Mouse (Mus musculus) CH12.LX (cell line): ENCODE measurements around the gene Dab1. TPM values are rescaled to one million over a fixed set of nuclear protein-coding genes. Genes with fewer than 3 reads are reported as not detected.

ENCODE experiments used
- DNase-seq: peaks from one replicate; pipeline ENCODE4 v3.0.0-alpha.2; 2013; ENCODE audit errors: extremely low read depth
- H3K27ac ChIP-seq: 2 replicates; pipeline ENCODE4 v1.5.1; 2012; ENCODE audit warnings: low read depth, mild to moderate bottlenecking, control low read depth, moderate library complexity; ENCODE audit not compliant: insufficient read depth
- H3K27me3 ChIP-seq: replicated peaks from 2 replicates; pipeline ENCODE3; 2012; ENCODE audit warnings: inconsistent platforms
- H3K36me3 ChIP-seq, 2 experiments: replicated peaks in 1 of 2; 2 replicates each; pipeline versions ENCODE3 to v1.6.1; 2012; ENCODE audit warnings: inconsistent platforms in 1 of 2, low read length in 1 of 2, mild to moderate bottlenecking in 1 of 2, mixed read lengths in 1 of 2, moderate library complexity in 1 of 2; ENCODE audit not compliant: control insufficient read depth in 1 of 2, insufficient read depth in 1 of 2
- H3K4me1 ChIP-seq, 2 experiments: 2 replicates each; pipeline ENCODE4 v1.6.1; 2012; ENCODE audit warnings: inconsistent platforms in 1 of 2, moderate library complexity in 1 of 2; ENCODE audit not compliant: insufficient read depth in 2 of 2, control insufficient read depth in 1 of 2
- H3K4me2 ChIP-seq: 2 replicates; pipeline ENCODE4 v1.6.1; 2012; ENCODE audit warnings: low read depth, mild to moderate bottlenecking, control low read depth; ENCODE audit not compliant: poor library complexity, insufficient read depth, severe bottlenecking
- H3K4me3 ChIP-seq, 3 experiments: fragments of 150-350 bp in 1 of 3; sonication (generic) in 1 of 3; replicated peaks in 1 of 3; 2 replicates each; pipeline versions ENCODE3 to v1.5.1; 2011 to 2012; ENCODE audit warnings: low read depth in 2 of 3, low read length in 2 of 3, mild to moderate bottlenecking in 2 of 3, moderate library complexity in 2 of 3, control low read depth in 1 of 3, improper control_type of control experiment in 1 of 3, inconsistent platforms in 1 of 3, mixed read lengths in 1 of 3; ENCODE audit not compliant: poor library complexity in 1 of 3
- H3K79me2 ChIP-seq: replicated peaks from 2 replicates; pipeline ENCODE4 v1.6.1; 2012; ENCODE audit warnings: mild to moderate bottlenecking, moderate library complexity; ENCODE audit not compliant: control insufficient read depth, poor library complexity, insufficient read depth, severe bottlenecking; ENCODE audit errors: extremely low read depth
- H3K9ac ChIP-seq: 2 replicates; pipeline ENCODE4 v1.6.1; 2012; ENCODE audit warnings: low read depth, mild to moderate bottlenecking, control low read depth, moderate library complexity; ENCODE audit not compliant: insufficient read depth
- H3K9me3 ChIP-seq: replicated peaks from 2 replicates; pipeline ENCODE3; 2012; ENCODE audit warnings: low read length, inconsistent platforms, mixed read lengths
- CHD1 ChIP-seq: IDR thresholded peaks from 2 replicates; pipeline ENCODE4 v1.6.1; 2012; ENCODE audit warnings: low read depth, low read length, improper control_type of control experiment, inconsistent platforms
- CHD2 ChIP-seq: IDR thresholded peaks from 2 replicates; pipeline ENCODE4 v1.6.1; 2011; ENCODE audit warnings: low read length, improper control_type of control experiment
- E2F4 ChIP-seq: IDR thresholded peaks from 2 replicates; pipeline ENCODE4 v1.6.1; 2011; ENCODE audit warnings: low read depth, low read length, improper control_type of control experiment; ENCODE audit not compliant: insufficient replicate concordance
- EP300 ChIP-seq: IDR thresholded peaks from 2 replicates; pipeline ENCODE4 v1.6.1; 2011; ENCODE audit warnings: low read length, improper control_type of control experiment
- GABPA ChIP-seq: IDR thresholded peaks from 2 replicates; pipeline ENCODE4 v1.6.1; 2012; ENCODE audit warnings: low read depth, low read length, improper control_type of control experiment, inconsistent platforms; ENCODE audit not compliant: insufficient replicate concordance
- IRF4 ChIP-seq: IDR thresholded peaks from 2 replicates; pipeline ENCODE4 v1.6.1; 2014; ENCODE audit warnings: low read depth, mild to moderate bottlenecking, inconsistent platforms, low read length, improper control_type of control experiment
- JUND ChIP-seq: conservative IDR thresholded peaks from 2 replicates; pipeline ENCODE4 v1.6.1; 2011; ENCODE audit warnings: low read depth, low read length, improper control_type of control experiment
- MAFK ChIP-seq: IDR thresholded peaks from 2 replicates; pipeline ENCODE4 v1.6.1; 2011; ENCODE audit warnings: low read length, improper control_type of control experiment; ENCODE audit not compliant: insufficient replicate concordance
- MXI1 ChIP-seq: IDR thresholded peaks from 2 replicates; pipeline ENCODE4 v1.6.1; 2011; ENCODE audit warnings: mild to moderate bottlenecking, low read depth, low read length, improper control_type of control experiment
- NRF1 ChIP-seq: IDR thresholded peaks from 2 replicates; pipeline ENCODE4 v1.6.1; 2014; ENCODE audit warnings: low read depth, mild to moderate bottlenecking, inconsistent platforms, low read length, improper control_type of control experiment, moderate library complexity
- POLR2A ChIP-seq: IDR thresholded peaks from 2 replicates; pipeline ENCODE4 v1.6.1; 2011; ENCODE audit warnings: low read depth, mild to moderate bottlenecking, improper control_type of control experiment, low read length
- RAD21 ChIP-seq: IDR thresholded peaks from 2 replicates; pipeline ENCODE4 v1.6.1; 2011; ENCODE audit warnings: low read depth, mild to moderate bottlenecking, low read length, improper control_type of control experiment, moderate library complexity
- RCOR1 ChIP-seq: conservative IDR thresholded peaks from 2 replicates; pipeline ENCODE4 v1.6.1; 2012; ENCODE audit warnings: low read depth, mild to moderate bottlenecking, inconsistent platforms, low read length, improper control_type of control experiment
- TBP ChIP-seq: conservative IDR thresholded peaks from 2 replicates; pipeline ENCODE4 v1.6.1; 2011; ENCODE audit warnings: low read depth, low read length, improper control_type of control experiment
- USF1 ChIP-seq: IDR thresholded peaks from 2 replicates; pipeline ENCODE4 v1.6.1; 2014; ENCODE audit warnings: low read depth, mild to moderate bottlenecking, inconsistent platforms, low read length, improper control_type of control experiment
- ZC3H11A ChIP-seq: IDR thresholded peaks from 2 replicates; pipeline ENCODE4 v1.6.1; 2012; ENCODE audit warnings: low read depth, mild to moderate bottlenecking, inconsistent platforms, low read length, improper control_type of control experiment
- ZKSCAN1 ChIP-seq: IDR thresholded peaks from 2 replicates; pipeline ENCODE4 v1.6.1; 2012; ENCODE audit warnings: low read depth, inconsistent platforms, low read length, improper control_type of control experiment, borderline replicate concordance
- dilution Hi-C: fragments of 300-500 bp; cut with MboI; formaldehyde crosslinking; loops from 2 replicates; pipeline ENCODE4 v1.14.3; 2020; ENCODE audit warnings: low sequenced_read_pairs; ENCODE audit not compliant: extremely low pct_unique_long_range_greater_than_20kb, extremely low pct_ligation_motif_present
- in situ Hi-C: fragments of 300-500 bp; cut with MboI; formaldehyde crosslinking; loops from 3 replicates; pipeline ENCODE4 v1.14.3; 2019; ENCODE audit warnings: low sequenced_read_pairs, low pct_ligation_motif_present, low pct_unique_long_range_greater_than_20kb, mixed read lengths
- polyA plus RNA-seq: library from polyadenylated mRNA; unstranded; fragments of >175 nt; gene quantifications from 2 replicates; pipeline ENCODE4 v1.2.1, GENCODE M21; 2012; ENCODE audit warnings: low read depth; ENCODE audit not compliant: insufficient read length
- total RNA-seq, 2 experiments: library from RNA; depleted of rRNA; stranded (reverse); fragments of 300-350 nt in 1 of 2; fragments of >200 nt in 1 of 2; gene quantifications; 2 replicates each; pipeline ENCODE4 v1.2.3; 2012 to 2014

Dab1 gene
- total and polyA plus RNA-seq, 3 experiments = not detected

DNA sequence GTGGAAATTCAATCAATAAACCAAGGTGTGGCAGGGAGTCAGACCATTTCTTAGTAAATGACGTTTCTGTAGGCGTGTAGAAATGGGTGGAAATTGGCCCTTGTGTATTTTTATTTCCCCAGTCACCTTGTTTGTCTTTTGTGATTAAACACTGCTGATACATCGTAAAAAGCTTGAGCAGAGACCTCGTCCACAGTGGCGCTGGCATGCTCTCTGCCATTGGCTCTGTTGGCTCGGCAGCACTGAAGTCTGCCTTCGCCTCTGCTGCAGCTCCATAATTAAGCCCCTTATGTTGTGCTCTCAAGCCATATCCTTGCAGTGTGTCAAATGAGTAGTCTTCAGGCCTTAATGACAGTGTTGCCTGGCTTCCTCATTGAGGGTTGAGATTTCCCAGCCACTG is 765.5 kb downstream of the Dab1 start:
- Histone ChIP-seq H3K9me3 (peaks cover 76% of the 10 kb centered on the region), H3K9ac (no peak overlapping the region), H3K27ac (no peak overlapping the region), H3K4me2 (no peak overlapping the region), H3K36me3 (no peaks in the 10 kb centered on the region), H3K4me3 (no peak overlapping the region), H3K27me3 (no peaks in the 10 kb centered on the region), H3K4me1 (no peaks in the 10 kb centered on the region), H3K79me2 (no peaks in the 10 kb centered on the region)
- in situ Hi-C loops = no loop called here
- no peak for DNase-seq
- dilution Hi-C loops = no loop called here
- TF ChIP-seq POLR2A = no peak
- TF ChIP-seq TBP = no peak

DNA sequence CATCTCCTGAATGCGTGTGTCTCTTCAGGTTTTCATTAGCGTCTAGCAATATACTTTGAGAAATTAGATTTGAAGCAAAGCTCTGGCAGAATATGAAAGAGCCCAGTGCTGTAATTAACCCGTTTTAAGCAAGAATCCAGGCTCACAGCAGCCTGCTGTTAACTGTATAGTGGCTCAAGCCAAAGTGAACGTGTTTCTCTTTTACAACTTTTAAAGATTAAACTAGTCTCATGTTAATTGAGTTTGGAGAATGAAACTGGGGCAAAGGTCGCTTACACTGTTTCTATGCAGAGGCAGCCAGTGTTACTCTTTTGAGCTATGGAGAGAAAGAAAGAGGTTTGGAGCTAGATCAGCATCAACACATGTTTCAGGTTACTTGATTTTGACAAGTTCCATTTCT is 766.1 kb downstream of the Dab1 start:
- Histone ChIP-seq H3K79me2 (no peaks in the 10 kb centered on the region), H3K9ac (no peak overlapping the region), H3K4me3 (no peak overlapping the region), H3K36me3 (no peaks in the 10 kb centered on the region), H3K9me3 (peaks cover 71% of the 10 kb centered on the region), H3K4me2 (no peak overlapping the region), H3K4me1 (no peaks in the 10 kb centered on the region), H3K27me3 (no peaks in the 10 kb centered on the region), H3K27ac (no peak overlapping the region)
- no peak for TF ChIP-seq MXI1
- TF ChIP-seq RAD21 = no peak
- no peak for TF ChIP-seq IRF4
- TF ChIP-seq CHD2 = no peak
- no peak for TF ChIP-seq GABPA
- no peak for TF ChIP-seq EP300
- no peak for TF ChIP-seq ZKSCAN1
- TF ChIP-seq JUND = no peak
- no peak for TF ChIP-seq MAFK
- TF ChIP-seq NRF1 = no peak
- no peak for TF ChIP-seq ZC3H11A
- TF ChIP-seq POLR2A = no peak
- TF ChIP-seq E2F4 = no peak
- dilution Hi-C loops (no loop called here), in situ Hi-C loops (no loop called here)
- no peak for DNase-seq

DNA sequence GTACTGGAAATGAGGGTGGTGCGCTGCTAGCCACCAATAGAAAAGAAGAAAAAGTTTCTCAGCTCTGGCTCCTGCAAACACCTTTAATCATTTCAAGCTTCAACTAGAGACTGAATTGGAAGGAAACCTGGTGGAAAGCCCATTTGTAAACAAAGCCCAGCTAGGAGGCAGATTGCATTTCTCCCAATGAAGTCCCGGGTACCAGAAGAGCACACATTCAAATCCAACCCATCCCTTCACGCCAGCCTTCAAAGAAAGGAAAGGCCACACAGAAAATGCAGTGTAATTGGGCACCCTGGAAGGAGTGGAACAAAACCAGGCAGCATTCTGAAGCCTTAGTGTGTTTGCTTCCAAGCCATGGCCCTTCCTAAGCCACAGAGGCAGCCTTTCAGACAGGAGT is 776.4 kb downstream of the Dab1 start:
- H3K4me2 ChIP-seq = no peak overlapping the region
- H3K9ac ChIP-seq = no peak overlapping the region
- dilution Hi-C loops (no loop called here), in situ Hi-C loops (no loop called here)
- H3K36me3 ChIP-seq = no peaks in the 10 kb centered on the region
- no peak overlapping the region for H3K4me3 ChIP-seq
- TF ChIP-seq ZKSCAN1 (no peak), RAD21 (no peak), E2F4 (no peak), USF1 (no peak), GABPA (no peak), CHD1 (no peak), RCOR1 (no peak)
- peaks cover 64% of the 10 kb centered on the region for H3K9me3 ChIP-seq
- no peaks in the 10 kb centered on the region for H3K79me2 ChIP-seq
- no peaks in the 10 kb centered on the region for H3K27me3 ChIP-seq
- no peak for DNase-seq
- H3K27ac ChIP-seq = no peak overlapping the region
- no peaks in the 10 kb centered on the region for H3K4me1 ChIP-seq
